Mouse (Mus musculus): ENCODE measurements around the gene Utrn.

Gene Utrn

GRCm38 (mm10) chr10:12807706-12808105 lies 61.5 kb downstream of the Utrn start:
- in situ Hi-C loops (cut with MboI; ENCODE audit: unreplicated experiment in 2 of 2), result loop anchor here in 1 of 2 experiments (5.0 kb wide), 1 partner anchor 50 kb away; no protein-coding TSS in a partner anchor

GRCm38 (mm10) chr10:12805826-12806225 lies 63.3 kb downstream of the Utrn start:
- in situ Hi-C loops (cut with MboI; ENCODE audit: unreplicated experiment in 2 of 2), result loop anchor here in 1 of 2 experiments (5.0 kb wide), 1 partner anchor 49 kb away; no protein-coding TSS in a partner anchor

- in situ Hi-C loops (cut with MboI; ENCODE audit: unreplicated experiment in 2 of 2), result no loop called here
Observed at GRCm38 (mm10) chr10:12803939-12804338, 65.2 kb downstream of the Utrn start.

- in situ Hi-C loops (cut with MboI; ENCODE audit: unreplicated experiment in 2 of 2), result no loop called here
Observed at GRCm38 (mm10) chr10:12799416-12799815, 69.7 kb downstream of the Utrn start.

- in situ Hi-C loops (cut with MboI; ENCODE audit: unreplicated experiment in 2 of 2), result no loop called here
Observed at GRCm38 (mm10) chr10:12798248-12798647, 70.9 kb downstream of the Utrn start.

- in situ Hi-C loops (cut with MboI; ENCODE audit: unreplicated experiment in 2 of 2), result no loop called here
Observed at GRCm38 (mm10) chr10:12796510-12796840, 72.7 kb downstream of the Utrn start.

GRCm38 (mm10) chr10:12795796-12796509 lies 73.2 kb downstream of the Utrn start:
- in situ Hi-C loops (cut with MboI; ENCODE audit: unreplicated experiment in 2 of 2), result no loop called here

- in situ Hi-C loops (cut with MboI; ENCODE audit: unreplicated experiment in 2 of 2), result no loop called here
Observed at GRCm38 (mm10) chr10:12792049-12792448, 77.1 kb downstream of the Utrn start.

- in situ Hi-C loops (cut with MboI; ENCODE audit: unreplicated experiment in 2 of 2), result no loop called here
Observed at GRCm38 (mm10) chr10:12790881-12791280, 78.3 kb downstream of the Utrn start.

GRCm38 (mm10) chr10:12788529-12788928 lies 80.6 kb downstream of the Utrn start:
- in situ Hi-C loops (cut with MboI; ENCODE audit: unreplicated experiment in 2 of 2), result no loop called here

- in situ Hi-C loops (cut with MboI; ENCODE audit: unreplicated experiment in 2 of 2), result no loop called here
Observed at GRCm38 (mm10) chr10:12787965-12788364, 81.2 kb downstream of the Utrn start.

- in situ Hi-C loops (cut with MboI; ENCODE audit: unreplicated experiment in 2 of 2), result no loop called here
Observed at GRCm38 (mm10) chr10:12785299-12785698, 83.9 kb downstream of the Utrn start.

- in situ Hi-C loops (cut with MboI; ENCODE audit: unreplicated experiment in 2 of 2), result no loop called here
Observed at GRCm38 (mm10) chr10:12781381-12781907, 87.7 kb downstream of the Utrn start.

GRCm38 (mm10) chr10:12773178-12773577 lies 96.0 kb downstream of the Utrn start:
- in situ Hi-C loops (cut with MboI; ENCODE audit: unreplicated experiment in 2 of 2), result no loop called here

GRCm38 (mm10) chr10:12771511-12771910 lies 97.7 kb downstream of the Utrn start:
- in situ Hi-C loops (cut with MboI; ENCODE audit: unreplicated experiment in 2 of 2), result no loop called here

GRCm38 (mm10) chr10:12762668-12763067 lies 106.5 kb downstream of the Utrn start:
- in situ Hi-C loops (cut with MboI; ENCODE audit: unreplicated experiment in 2 of 2), result no loop called here

- in situ Hi-C loops (cut with MboI; ENCODE audit: unreplicated experiment in 2 of 2), result loop anchor here in 1 of 2 experiments (5.0 to 10.0 kb wide), 2 partner anchors 49 to 116 kb away; no protein-coding TSS in a partner anchor
Observed at GRCm38 (mm10) chr10:12758702-12758988, 110.5 kb downstream of the Utrn start.

- in situ Hi-C loops (cut with MboI; ENCODE audit: unreplicated experiment in 2 of 2), result loop anchor here in 1 of 2 experiments (5.0 to 10.0 kb wide), 2 partner anchors 49 to 117 kb away; no protein-coding TSS in a partner anchor
Observed at GRCm38 (mm10) chr10:12757943-12758701, 111.0 kb downstream of the Utrn start.

GRCm38 (mm10) chr10:12756692-12757091 lies 112.5 kb downstream of the Utrn start:
- in situ Hi-C loops (cut with MboI; ENCODE audit: unreplicated experiment in 2 of 2), result loop anchor here in 1 of 2 experiments (5.0 to 10.0 kb wide), 2 partner anchors 51 to 118 kb away; no protein-coding TSS in a partner anchor

- in situ Hi-C loops (cut with MboI; ENCODE audit: unreplicated experiment in 2 of 2), result loop anchor here in 1 of 2 experiments (5.0 to 10.0 kb wide), 3 partner anchors 52 to 167 kb away; no protein-coding TSS in a partner anchor
Observed at GRCm38 (mm10) chr10:12754911-12755310, 114.3 kb downstream of the Utrn start.

- in situ Hi-C loops (cut with MboI; ENCODE audit: unreplicated experiment in 2 of 2), result loop anchor here in 1 of 2 experiments (5.0 to 10.0 kb wide), 2 partner anchors 121 to 168 kb away; no protein-coding TSS in a partner anchor
Observed at GRCm38 (mm10) chr10:12754166-12754565, 115.0 kb downstream of the Utrn start.

Measured in v-Abl transformed pro-B cells (cell line).